Mouse (Mus musculus): Measurements from ENCODE around the gene Gm37240.

The Gm37240 gene

DNA sequence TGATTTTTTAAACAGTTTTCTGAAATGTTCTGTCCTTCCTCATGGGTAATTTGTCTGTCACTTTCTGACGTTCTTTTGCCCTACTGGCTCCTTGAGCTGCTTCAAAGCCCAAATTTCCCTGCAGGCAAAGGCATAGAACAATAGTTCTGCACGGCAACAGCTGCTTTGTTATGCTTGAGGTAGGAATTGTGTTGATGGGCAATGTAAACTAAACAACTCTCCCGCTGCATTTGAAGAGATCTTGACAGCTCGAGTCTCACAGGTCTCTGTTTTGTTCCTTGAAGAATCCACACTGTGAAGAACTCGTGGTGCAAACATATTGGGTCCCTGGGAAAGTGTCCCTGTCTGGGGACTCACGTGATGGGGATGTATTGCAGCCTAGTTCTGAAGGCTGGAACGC lies 746.8 kb downstream of the Gm37240 start:
- DNase-seq (ENCODE audit: low spot score in 2 of 2), result no peak

GRCm38 (mm10) chr3:85138407-85138806 lies 748.9 kb downstream of the Gm37240 start:
- DNase-seq (ENCODE audit: low spot score in 2 of 2), result no peak

DNA sequence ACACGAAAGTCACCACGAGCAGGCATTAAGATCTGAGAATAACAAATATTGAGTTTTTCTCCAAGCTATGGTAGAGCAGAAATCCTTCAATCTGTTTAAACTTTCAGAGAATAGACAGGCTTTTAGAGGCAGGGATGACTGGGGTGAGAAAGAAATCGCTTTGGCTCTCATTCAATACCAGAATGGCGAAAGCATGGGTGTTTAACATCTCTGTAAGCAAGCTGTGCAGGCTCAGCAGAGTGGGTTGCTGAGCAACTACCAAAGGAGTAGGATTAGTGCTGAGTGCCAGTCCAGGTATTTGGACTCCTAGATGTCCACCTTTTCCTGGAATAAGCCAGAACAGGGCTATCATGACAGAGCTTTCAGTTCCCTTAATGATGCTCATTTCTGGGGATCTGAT lies 753.8 kb downstream of the Gm37240 start:
- no peak for DNase-seq (ENCODE audit: low spot score in 2 of 2)

- no peak for DNase-seq (ENCODE audit: low spot score in 2 of 2)
Observed at GRCm38 (mm10) chr3:85131878-85132277, 755.4 kb downstream of the Gm37240 start.

- DNase-seq (ENCODE audit: low spot score in 2 of 2), result no peak
Observed at GRCm38 (mm10) chr3:85128546-85128945, 758.8 kb downstream of the Gm37240 start.

GRCm38 (mm10) chr3:85126970-85127369 lies 760.3 kb downstream of the Gm37240 start:
- no peak for DNase-seq (ENCODE audit: low spot score in 2 of 2)

DNA sequence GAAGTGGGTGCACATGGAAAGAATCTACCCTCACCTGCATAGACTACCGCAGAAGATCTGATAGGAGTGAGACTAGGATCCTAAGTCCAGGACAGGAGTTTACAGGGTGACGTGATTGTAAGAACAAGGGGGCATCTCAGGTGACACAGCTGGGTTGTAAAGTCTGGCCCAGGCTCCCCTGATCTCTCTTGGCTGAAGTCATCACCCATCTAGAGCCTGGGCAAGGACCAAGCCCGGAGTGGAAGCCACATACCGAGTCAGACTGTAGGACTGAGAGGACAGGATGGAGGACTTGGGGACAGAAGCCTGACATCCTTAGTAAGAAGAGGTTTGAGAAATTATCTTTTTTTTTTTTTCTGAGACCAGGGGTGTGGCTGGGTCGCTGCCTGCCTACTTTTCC lies 761.8 kb downstream of the Gm37240 start:
- DNase-seq (ENCODE audit: low spot score in 2 of 2), result no peak

DNA sequence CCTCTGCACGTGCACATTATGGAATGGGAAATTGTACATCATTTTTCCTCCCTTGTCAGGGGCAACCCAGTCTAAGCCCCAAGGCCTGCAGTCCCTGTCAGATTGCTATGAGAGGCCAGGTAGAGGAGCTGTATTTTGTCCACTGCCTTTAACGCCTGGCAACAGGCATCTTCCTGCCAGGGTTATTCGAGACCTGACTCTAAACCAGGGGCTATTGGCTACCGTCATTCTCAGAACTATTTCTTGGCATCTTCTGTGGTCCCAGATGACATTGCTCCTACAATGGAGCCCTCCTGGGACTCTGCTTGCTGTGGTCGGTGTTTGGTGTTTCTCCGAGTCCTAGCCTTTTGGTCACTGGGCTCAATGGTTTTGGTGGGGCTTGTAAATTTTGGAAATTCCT lies 762.4 kb downstream of the Gm37240 start:
- no peak for DNase-seq (ENCODE audit: low spot score in 2 of 2)

DNA sequence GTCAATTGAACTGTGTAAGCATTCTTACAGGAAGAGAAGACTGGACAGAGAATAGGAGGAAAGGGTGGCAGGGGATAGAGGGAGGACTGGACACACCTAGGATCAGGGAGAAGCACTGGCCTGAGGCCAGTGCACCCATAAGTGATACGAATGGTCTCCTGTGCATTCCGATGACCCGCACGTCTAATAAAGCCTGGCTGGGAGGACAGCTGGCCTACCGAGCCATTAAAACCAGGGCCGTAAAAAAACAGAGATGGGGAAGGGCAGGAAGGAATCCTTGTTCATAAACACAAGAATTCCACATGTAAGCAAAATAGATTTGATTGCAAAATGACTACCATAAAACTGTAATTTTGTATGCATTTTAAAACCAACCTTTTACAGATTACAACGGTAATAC lies 762.9 kb downstream of the Gm37240 start:
- DNase-seq (ENCODE audit: low spot score in 2 of 2), result no peak

DNA sequence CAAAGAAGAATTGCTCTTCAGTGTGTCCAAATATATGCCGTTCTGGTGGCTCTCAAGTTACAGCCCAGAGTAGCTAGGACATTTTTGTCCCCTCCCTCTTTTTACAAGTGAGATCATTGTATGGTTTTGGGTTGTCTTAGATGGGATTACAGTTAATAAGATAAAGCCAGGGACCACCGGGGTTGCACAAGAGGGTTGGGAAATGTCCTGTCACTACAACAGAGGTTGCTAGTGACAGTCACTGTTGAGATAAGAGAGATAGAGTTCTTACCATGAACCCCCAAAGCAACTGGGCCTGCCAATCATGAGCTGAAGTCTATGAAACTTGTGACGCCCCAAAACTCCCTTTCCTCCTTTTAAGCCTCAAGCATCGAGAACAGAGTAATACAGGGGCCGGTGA lies 769.6 kb downstream of the Gm37240 start:
- DNase-seq (ENCODE audit: low spot score in 2 of 2), result no peak

DNA sequence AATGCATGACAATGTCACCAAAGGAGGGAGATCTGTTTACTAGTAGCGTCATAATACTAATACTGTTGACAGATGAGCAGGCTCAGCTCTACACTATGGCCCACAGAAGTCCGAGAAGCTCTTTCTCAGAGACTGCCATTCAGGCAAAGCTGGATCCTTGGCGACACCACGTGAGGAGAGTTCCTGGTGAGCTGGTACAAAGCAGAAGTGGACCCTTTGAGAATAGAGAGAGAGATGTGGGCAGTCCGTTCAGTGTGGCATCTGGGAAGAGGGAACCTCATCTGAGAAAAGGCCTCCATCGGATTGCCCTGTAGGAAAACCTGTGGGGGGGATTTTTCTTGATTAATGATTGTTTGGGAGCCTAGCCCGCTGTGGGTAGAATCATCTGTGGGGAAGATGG lies 770.3 kb downstream of the Gm37240 start:
- no peak for DNase-seq (ENCODE audit: low spot score in 2 of 2)

- DNase-seq (ENCODE audit: low spot score in 2 of 2), result no peak
Observed at GRCm38 (mm10) chr3:85115959-85116543, 771.3 kb downstream of the Gm37240 start.

GRCm38 (mm10) chr3:85113565-85113964 lies 773.8 kb downstream of the Gm37240 start:
- no peak for DNase-seq (ENCODE audit: low spot score in 2 of 2)

DNA sequence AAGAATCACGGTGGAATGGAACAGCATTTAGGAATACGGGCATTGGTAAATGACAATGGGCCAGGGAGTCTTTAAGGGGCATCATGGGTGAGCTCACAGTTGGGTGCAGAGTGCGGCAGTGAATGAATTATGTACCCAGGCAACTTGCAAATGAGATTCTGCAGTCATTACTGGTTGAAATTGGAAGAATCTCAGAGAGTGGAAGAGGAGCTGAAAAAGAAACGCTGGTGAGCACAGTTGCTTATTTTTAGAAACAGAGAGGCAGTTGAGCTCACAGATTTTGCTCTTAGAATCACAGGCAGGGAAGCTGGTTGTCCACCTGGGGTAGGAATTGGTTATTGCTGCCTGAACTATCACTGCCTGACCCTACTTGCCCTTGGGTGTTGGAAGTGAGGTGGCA lies 776.6 kb downstream of the Gm37240 start:
- no peak for DNase-seq (ENCODE audit: low spot score in 2 of 2)

DNA sequence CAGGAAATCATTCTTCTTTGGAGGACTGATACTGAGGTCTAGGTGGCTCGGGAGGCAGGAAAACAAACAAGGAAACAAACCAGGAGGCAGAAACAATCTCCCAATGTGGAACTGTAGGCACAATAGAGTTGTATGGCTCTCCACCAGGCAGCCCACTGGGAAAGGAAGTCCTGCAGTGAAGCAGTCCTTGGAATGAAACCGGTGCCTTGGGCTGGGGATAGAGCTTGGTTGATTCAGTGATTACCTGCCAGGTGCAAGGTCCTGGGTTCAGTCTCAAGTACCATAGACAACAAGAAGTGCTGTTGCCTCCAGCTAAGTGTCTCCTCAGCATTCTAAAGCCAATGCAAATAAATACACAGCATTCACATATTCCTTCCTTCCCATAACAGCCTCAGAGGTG lies 778.1 kb downstream of the Gm37240 start:
- DNase-seq (ENCODE audit: low spot score in 2 of 2), result no peak

GRCm38 (mm10) chr3:85108396-85108795 lies 778.9 kb downstream of the Gm37240 start:
- DNase-seq (ENCODE audit: low spot score in 2 of 2), result no peak

DNA sequence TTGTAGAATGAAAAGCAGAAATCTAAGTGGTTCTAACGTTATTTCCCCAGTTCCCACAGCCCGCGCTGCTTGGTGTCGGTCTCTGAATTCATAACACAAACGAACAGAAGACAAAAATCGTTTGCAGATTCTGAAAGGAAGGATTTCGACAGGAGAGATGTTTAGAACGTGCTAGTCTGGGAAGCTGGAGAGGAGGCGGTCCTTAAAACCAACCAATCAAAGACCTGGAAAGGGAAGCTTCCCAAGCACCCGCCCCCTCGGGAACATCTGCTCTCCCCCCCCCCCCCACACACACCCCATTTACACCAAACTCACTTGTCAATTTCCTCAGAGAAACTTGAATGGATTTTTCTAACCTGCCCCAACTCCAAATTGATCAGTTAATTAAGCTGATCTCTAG lies 780.4 kb downstream of the Gm37240 start:
- peak in 1 of 2 experiments; percentile 23 for DNase-seq (ENCODE audit: low spot score in 2 of 2)

- DNase-seq (ENCODE audit: low spot score in 2 of 2), result no peak
Observed at GRCm38 (mm10) chr3:85104301-85104700, 783.0 kb downstream of the Gm37240 start.

GRCm38 (mm10) chr3:85080882-85081558 lies 806.3 kb downstream of the Gm37240 start:
- no peak for DNase-seq (ENCODE audit: low spot score in 2 of 2)

DNA sequence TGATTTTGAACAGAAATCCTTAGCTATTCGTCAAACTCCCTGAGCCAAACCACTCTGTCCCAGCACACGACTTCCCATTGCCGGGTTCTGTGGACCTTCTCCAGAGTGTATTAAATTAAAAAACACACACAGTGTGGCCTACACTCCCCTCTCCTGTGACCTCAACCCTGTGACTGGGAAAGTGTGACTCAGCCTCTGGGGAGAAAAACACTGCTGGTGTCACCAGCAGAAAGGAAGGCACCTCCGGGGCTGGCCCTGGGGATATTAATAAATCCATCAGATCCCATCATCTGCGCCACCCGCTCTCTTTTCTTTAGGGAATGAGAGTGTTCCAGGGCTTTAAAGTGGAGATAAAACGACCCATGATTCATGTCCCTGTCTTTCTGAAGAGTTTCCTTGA lies 823.2 kb downstream of the Gm37240 start:
- peak in 1 of 2 experiments; percentile 41 for DNase-seq (ENCODE audit: low spot score in 2 of 2)

GRCm38 (mm10) chr3:85060153-85060552 lies 827.2 kb downstream of the Gm37240 start:
- peak in 1 of 2 experiments; percentile 28 for DNase-seq (ENCODE audit: low spot score in 2 of 2)

GRCm38 (mm10) chr3:85057245-85057644 lies 830.1 kb downstream of the Gm37240 start:
- DNase-seq (ENCODE audit: low spot score in 2 of 2), result no peak

GRCm38 (mm10) chr3:85053526-85053925 lies 833.8 kb downstream of the Gm37240 start:
- no peak for DNase-seq (ENCODE audit: low spot score in 2 of 2)

- DNase-seq (ENCODE audit: low spot score in 2 of 2), result no peak
Observed at GRCm38 (mm10) chr3:85052196-85052595, 835.1 kb downstream of the Gm37240 start.

All from spleen, postnatal 4 days (tissue).